Mouse (Mus musculus) lung, embryonic 16.5 days (tissue): ENCODE results near the gene Ankrd50. TPM values are rescaled to one million over a fixed set of nuclear protein-coding genes. Genes with fewer than 3 reads are reported as not detected.

Experiments used
- ATAC-seq: fragments of 200-750 bp; cut with Nextera tagmentation; 2 replicates; pipeline ENCODE4 v1.8.0; 2017; ENCODE audit warnings: low read depth, mild to moderate bottlenecking, moderate library complexity
- H3K27ac ChIP-seq: fragments of 300-500 bp; sonication (generic); 2 replicates; pipeline ENCODE4 v1.5.1; 2014; ENCODE audit warnings: mild to moderate bottlenecking, control low read depth, low read length
- H3K27me3 ChIP-seq: fragments of 300-500 bp; sonication (generic); 2 replicates; pipeline ENCODE4 v1.6.1; 2014; ENCODE audit warnings: low read depth, low read length, mixed read lengths; ENCODE audit not compliant: control insufficient read depth, insufficient read depth
- H3K36me3 ChIP-seq: fragments of 300-500 bp; sonication (generic); 2 replicates; pipeline ENCODE4 v1.6.1; 2014; ENCODE audit warnings: low read length; ENCODE audit not compliant: control insufficient read depth, insufficient read depth
- H3K4me1 ChIP-seq: fragments of 300-500 bp; sonication (generic); replicated peaks from 2 replicates; pipeline ENCODE4 v1.6.1; 2014; ENCODE audit warnings: low read length, mixed read lengths; ENCODE audit not compliant: control insufficient read depth, insufficient read depth
- H3K4me2 ChIP-seq: fragments of 300-500 bp; sonication (generic); 2 replicates; pipeline ENCODE4 v1.6.1; 2014; ENCODE audit warnings: low read depth, low read length, control low read depth
- H3K4me3 ChIP-seq: fragments of 300-500 bp; sonication (generic); 2 replicates; pipeline ENCODE4 v1.5.1; 2014; ENCODE audit warnings: mild to moderate bottlenecking, low read length, control low read depth
- H3K9ac ChIP-seq: fragments of 300-500 bp; sonication (generic); 2 replicates; pipeline ENCODE4 v1.6.1; 2014; ENCODE audit warnings: low read length, control low read depth
- H3K9me3 ChIP-seq: fragments of 300-500 bp; sonication (generic); 2 replicates; pipeline ENCODE4 v1.6.1; 2016; ENCODE audit warnings: low read length; ENCODE audit not compliant: control insufficient read depth
- WGBS: fragments of 180-500 bp; shearing (Covaris S2); extraction: QIAGEN DNeasy Blood & Tissue Kit; methylation state at CpG from one replicate; pipeline ENCODE4 v1.1.7; 2014; 5-methylcytosine and 5-hydroxymethylcytosine counted together
- polyA plus RNA-seq: library from polyadenylated mRNA; unstranded; fragments of >200 nt; fragmentation: Nextera tagmentation; extraction: Ambion mirVana; gene quantifications from 2 replicates; pipeline ENCODE4 v1.2.1, GENCODE M21; 2015

Ankrd50 gene
- polyA plus RNA-seq, 1 experiment from 2014 or later = 17.1 TPM

- Histone ChIP-seq H3K27ac (no peak overlapping the region), H3K4me3 (no peak overlapping the region), H3K4me1 (no peaks in the 10 kb centered on the region), H3K36me3 (peaks cover 60% of the 10 kb centered on the region), H3K27me3 (no peaks in the 10 kb centered on the region), H3K9ac (no peak overlapping the region), H3K9me3 (no peaks in the 10 kb centered on the region), H3K4me2 (no peak overlapping the region)
- WGBS = 52% methylated on average over 5 of the region's 5 CpGs
- no peak for ATAC-seq
These were observed 25.0 kb downstream of the Ankrd50 start for GRCm38 (mm10) chr3:38459507-38460249.

- Histone ChIP-seq H3K9me3 (no peaks in the 10 kb centered on the region; the same call in 1 of the 2 replicates), H3K4me3 (no peak overlapping the region), H3K27ac (no peak overlapping the region), H3K36me3 (peaks cover 70% of the 10 kb centered on the region), H3K4me2 (no peak overlapping the region), H3K27me3 (no peaks in the 10 kb centered on the region), H3K9ac (no peak overlapping the region), H3K4me1 (no peaks in the 10 kb centered on the region)
- 92% methylated on average over 14 of the region's 14 CpGs for whole genome bisulfite sequencing
- no peak for ATAC-seq
These were observed 27.6 kb downstream of the Ankrd50 start for GRCm38 (mm10) chr3:38457041-38457440.

- peaks cover 69% of the 10 kb centered on the region for H3K36me3 ChIP-seq
- no peak overlapping the region for H3K9ac ChIP-seq
- no peak for ATAC-seq
- 95% methylated on average over 9 of the region's 9 CpGs for WGBS
- H3K27ac ChIP-seq = no peak overlapping the region
- H3K4me3 ChIP-seq = no peak overlapping the region
- no peaks in the 10 kb centered on the region for H3K27me3 ChIP-seq
- no peak overlapping the region for H3K4me2 ChIP-seq
- H3K9me3 ChIP-seq = peaks cover 2% of the 10 kb centered on the region; the same call in 1 of the 2 replicates
- no peaks in the 10 kb centered on the region for H3K4me1 ChIP-seq
These were observed 32.4 kb downstream of the Ankrd50 start for GRCm38 (mm10) chr3:38452199-38452598.

GRCm38 (mm10) chr3:38446586-38446985 is 38.1 kb downstream of the Ankrd50 start:
- no peak overlapping the region for H3K27ac ChIP-seq
- H3K9ac ChIP-seq = no peak overlapping the region
- H3K9me3 ChIP-seq = no peaks in the 10 kb centered on the region; the same call in 1 of the 2 replicates
- no peak for ATAC-seq
- H3K27me3 ChIP-seq = no peaks in the 10 kb centered on the region
- H3K4me3 ChIP-seq = no peak overlapping the region
- 86% methylated on average over 9 of the region's 9 CpGs for WGBS
- H3K36me3 ChIP-seq = peaks cover 20% of the 10 kb centered on the region
- no peaks in the 10 kb centered on the region for H3K4me1 ChIP-seq
- H3K4me2 ChIP-seq = no peak overlapping the region

GRCm38 (mm10) chr3:38443875-38444274 is 40.8 kb downstream of the Ankrd50 start:
- H3K27ac ChIP-seq = no peak overlapping the region
- no peaks in the 10 kb centered on the region for H3K9me3 ChIP-seq
- WGBS = 55% methylated on average over 4 of the region's 4 CpGs
- no peaks in the 10 kb centered on the region for H3K27me3 ChIP-seq
- H3K4me3 ChIP-seq = no peak overlapping the region
- H3K36me3 ChIP-seq = no peaks in the 10 kb centered on the region
- no peak for ATAC-seq
- no peak overlapping the region for H3K9ac ChIP-seq
- H3K4me1 ChIP-seq = no peaks in the 10 kb centered on the region
- H3K4me2 ChIP-seq = no peak overlapping the region

- Histone ChIP-seq H3K27me3 (no peaks in the 10 kb centered on the region), H3K4me2 (no peak overlapping the region), H3K4me3 (no peak overlapping the region), H3K4me1 (no peaks in the 10 kb centered on the region), H3K9ac (no peak overlapping the region), H3K9me3 (no peaks in the 10 kb centered on the region), H3K36me3 (no peaks in the 10 kb centered on the region), H3K27ac (no peak overlapping the region)
- WGBS = 60% methylated on average over 7 of the region's 7 CpGs
- ATAC-seq = no peak
These were observed 44.1 kb downstream of the Ankrd50 start for GRCm38 (mm10) chr3:38440564-38440991.

GRCm38 (mm10) chr3:38436596-38436995 is 48.0 kb downstream of the Ankrd50 start:
- no peak for ATAC-seq
- WGBS = 86% methylated on average over 3 of the region's 3 CpGs
- no peaks in the 10 kb centered on the region for H3K36me3 ChIP-seq
- no peaks in the 10 kb centered on the region for H3K27me3 ChIP-seq
- no peak overlapping the region for H3K9ac ChIP-seq
- H3K4me3 ChIP-seq = no peak overlapping the region
- H3K9me3 ChIP-seq = peaks cover 2% of the 10 kb centered on the region; the same call in 1 of the 2 replicates
- peaks cover 14% of the 10 kb centered on the region for H3K4me1 ChIP-seq
- H3K4me2 ChIP-seq = no peak overlapping the region
- no peak overlapping the region for H3K27ac ChIP-seq

- no peak overlapping the region for H3K9ac ChIP-seq
- peaks cover 14% of the 10 kb centered on the region for H3K4me1 ChIP-seq
- ATAC-seq = no peak
- no peak overlapping the region for H3K4me2 ChIP-seq
- no peaks in the 10 kb centered on the region for H3K36me3 ChIP-seq
- WGBS = 72% methylated on average over 6 of the region's 6 CpGs
- no peaks in the 10 kb centered on the region for H3K27me3 ChIP-seq
- no peak overlapping the region for H3K27ac ChIP-seq
- H3K4me3 ChIP-seq = no peak overlapping the region
- peaks cover 2% of the 10 kb centered on the region; the same call in 1 of the 2 replicates for H3K9me3 ChIP-seq
These were observed 48.8 kb downstream of the Ankrd50 start for GRCm38 (mm10) chr3:38435828-38436227.

- Histone ChIP-seq H3K9ac (peak overlapping the region; percentile 20; the same call in 1 of the 2 replicates), H3K27me3 (no peaks in the 10 kb centered on the region), H3K4me2 (no peak overlapping the region), H3K4me3 (no peak overlapping the region), H3K36me3 (no peaks in the 10 kb centered on the region), H3K9me3 (peaks cover 2% of the 10 kb centered on the region; the same call in 1 of the 2 replicates), H3K27ac (peak overlapping the region; percentile 21), H3K4me1 (peaks cover 14% of the 10 kb centered on the region)
- peak; percentile 17; the same call in 1 of the 2 replicates for ATAC-seq
- WGBS = 88% methylated on average over 2 of the region's 2 CpGs
These were observed 50.2 kb downstream of the Ankrd50 start for GRCm38 (mm10) chr3:38434486-38434885.
